15 mouse cellular contexts compared by ENCODE assay signal in genomic region chr4:46198064-46198463, GRCm38 (mm10).
"Had no signal": no experiment of that assay in that cellular context is flagged by ENCODE, and none has a peak within 500 bp of the region (broad histone marks: within the 10 kb centered on the region; RNA-seq: fewer than 3 reads in every experiment).

No protein-coding gene starts in this region.

- H3K4me3 ChIP-seq: liver, embryonic 13.5 days; liver, embryonic 15.5 days; midbrain, embryonic 10.5 days; midbrain, embryonic 12.5 days; neural tube, embryonic 12.5 days had no signal

- DNase-seq: liver, embryonic 13.5 days; liver, postnatal 0 days; lung, embryonic 14.5 days; lung, postnatal 10 days; lung, postnatal 4 days; midbrain, embryonic 14.5 days; right cerebral cortex, postnatal 14 days; thymus, adult 18-20 months; thymus, postnatal 14 days; thymus, postnatal 36 days had no signal

- ATAC-seq: liver, postnatal 0 days; midbrain, embryonic 16.5 days had no signal

- H3K9me3 ChIP-seq: liver, embryonic 13.5 days; liver, embryonic 15.5 days; midbrain, embryonic 10.5 days; midbrain, embryonic 12.5 days; neural tube, embryonic 12.5 days had no signal

- H3K4me2 ChIP-seq: liver, embryonic 13.5 days; liver, embryonic 15.5 days; lung, embryonic 14.5 days; midbrain, embryonic 12.5 days; neural tube, embryonic 12.5 days had no signal

- H3K27ac ChIP-seq: liver, embryonic 13.5 days; liver, embryonic 15.5 days; midbrain, embryonic 10.5 days; midbrain, embryonic 12.5 days; neural tube, embryonic 12.5 days had no signal

- H3K9ac ChIP-seq: liver, embryonic 13.5 days; liver, embryonic 15.5 days; liver, postnatal 0 days; lung, embryonic 14.5 days; midbrain, embryonic 12.5 days; neural tube, embryonic 12.5 days had no signal

- H3K36me3 ChIP-seq: liver, embryonic 13.5 days; liver, embryonic 15.5 days; midbrain, embryonic 10.5 days; midbrain, embryonic 12.5 days; neural tube, embryonic 12.5 days had no signal
